Mouse (Mus musculus) forebrain, embryonic 14.5 days (tissue): ENCODE results near the gene Osbpl3. TPM values are rescaled to one million over a fixed set of nuclear protein-coding genes. Genes with fewer than 3 reads are reported as not detected.

Source experiments
- ATAC-seq: fragments of 200-750 bp; cut with Nextera tagmentation; 2 replicates; pipeline ENCODE4 v1.8.0; 2017; ENCODE audit warnings: mild to moderate bottlenecking, moderate library complexity
- DNase-seq: peaks from one replicate; pipeline ENCODE4 v3.0.0-alpha.2; 2015; ENCODE audit warnings: low spot score
- H3K27ac ChIP-seq: fragments of 300-500 bp; sonication (generic); 2 replicates; pipeline ENCODE4 v1.5.1; 2014; ENCODE audit warnings: low read depth, mild to moderate bottlenecking, control low read depth, low read length, moderate library complexity
- H3K27me3 ChIP-seq: fragments of 300-500 bp; sonication (generic); replicated peaks from 2 replicates; pipeline ENCODE4 v1.6.1; 2014; ENCODE audit warnings: low read length, control low read depth, mixed read lengths; ENCODE audit not compliant: control insufficient read depth, insufficient read depth
- H3K36me3 ChIP-seq: fragments of 300-500 bp; sonication (generic); 2 replicates; pipeline ENCODE4 v1.6.1; 2014; ENCODE audit warnings: low read length, control low read depth; ENCODE audit not compliant: control insufficient read depth, insufficient read depth
- H3K4me1 ChIP-seq: fragments of 300-500 bp; sonication (generic); 2 replicates; pipeline ENCODE4 v1.6.1; 2014; ENCODE audit warnings: antibody characterized with exemption, low read length, control low read depth; ENCODE audit not compliant: control insufficient read depth, insufficient read depth
- H3K4me2 ChIP-seq: fragments of 300-500 bp; sonication (generic); 2 replicates; pipeline ENCODE4 v1.6.1; 2014; ENCODE audit warnings: mild to moderate bottlenecking, control low read depth, low read length
- H3K4me3 ChIP-seq: fragments of 300-500 bp; sonication (generic); 2 replicates; pipeline ENCODE4 v1.5.1; 2014; ENCODE audit warnings: low read depth, low read length, control low read depth
- H3K9ac ChIP-seq: fragments of 300-500 bp; sonication (generic); 2 replicates; pipeline ENCODE4 v1.6.1; 2014; ENCODE audit warnings: mild to moderate bottlenecking, low read length, control low read depth, moderate library complexity
- H3K9me3 ChIP-seq: fragments of 300-500 bp; sonication (generic); replicated peaks from 2 replicates; pipeline ENCODE4 v1.6.1; 2016; ENCODE audit warnings: low read length, control low read depth, mixed read lengths; ENCODE audit not compliant: control insufficient read depth
- WGBS: fragments of 180-500 bp; shearing (Covaris S2); extraction: QIAGEN DNeasy Blood & Tissue Kit; methylation state at CpG from one replicate; pipeline ENCODE4 v1.1.7; 2014; 5-methylcytosine and 5-hydroxymethylcytosine counted together
- polyA plus RNA-seq: library from polyadenylated mRNA; unstranded; fragments of >200 nt; fragmentation: Nextera tagmentation; extraction: Ambion mirVana; gene quantifications from 2 replicates; pipeline ENCODE4 v1.2.1, GENCODE M21; 2014

The Osbpl3 gene
- 2.8 and 3.5 TPM in 2 replicates for polyA plus RNA-seq

- Histone ChIP-seq H3K4me2 (peak within 1 kb of the TSS; percentile 95), H3K4me1 (peaks cover 7% of the 10 kb centered on the region; the same call in 1 of the 2 replicates), H3K27ac (peak within 1 kb of the TSS; percentile 44; the same call in 1 of the 2 replicates), H3K4me3 (peak within 1 kb of the TSS; percentile 57), H3K27me3 (0 out of 2 replicates have a peak, but pooled peaks cover 4% of the 10 kb centered on the region), H3K36me3 (no peaks in the 10 kb centered on the region), H3K9ac (peak within 1 kb of the TSS; percentile 70), H3K9me3 (no peaks in the 10 kb centered on the region)
- peak; percentile 95 for ATAC-seq
- peak; percentile 95 for DNase-seq
- WGBS, result under 1% methylated on average over 45 of the region's 45 CpGs
Measured at GRCm38 (mm10) chr6:50455829-50456469, at the start of gene Osbpl3. Gene Osbpl3 (minus strand): TSS chr6:50456201.

GRCm38 (mm10) chr6:50505531-50505930 is 49.5 kb upstream of the Osbpl3 start:
- H3K27ac ChIP-seq, result no peak overlapping the region
- no peaks in the 10 kb centered on the region for H3K9me3 ChIP-seq
- no peak for DNase-seq
- H3K4me1 ChIP-seq, result no peaks in the 10 kb centered on the region
- H3K4me3 ChIP-seq, result no peak overlapping the region
- no peaks in the 10 kb centered on the region for H3K36me3 ChIP-seq
- 88% methylated on average over 5 of the region's 5 CpGs for WGBS
- no peak overlapping the region for H3K9ac ChIP-seq
- no peak overlapping the region for H3K4me2 ChIP-seq
- no peaks in the 10 kb centered on the region for H3K27me3 ChIP-seq
- ATAC-seq, result no peak

- no peak for ATAC-seq
- H3K27me3 ChIP-seq, result no peaks in the 10 kb centered on the region
- H3K4me1 ChIP-seq, result no peaks in the 10 kb centered on the region
- H3K4me3 ChIP-seq, result no peak overlapping the region
- WGBS, result 86% methylated on average over 5 of the region's 5 CpGs
- H3K27ac ChIP-seq, result no peak overlapping the region
- no peaks in the 10 kb centered on the region for H3K36me3 ChIP-seq
- no peaks in the 10 kb centered on the region for H3K9me3 ChIP-seq
- no peak for DNase-seq
- H3K4me2 ChIP-seq, result no peak overlapping the region
- H3K9ac ChIP-seq, result no peak overlapping the region
Measured at GRCm38 (mm10) chr6:50504711-50505110, 48.7 kb upstream of the Osbpl3 start.

GRCm38 (mm10) chr6:50503779-50504178 is 47.8 kb upstream of the Osbpl3 start:
- ATAC-seq (no peak), DNase-seq (peak; percentile 22)
- no peak overlapping the region for H3K4me2 ChIP-seq
- no peak overlapping the region for H3K4me3 ChIP-seq
- H3K27me3 ChIP-seq, result no peaks in the 10 kb centered on the region
- no peak overlapping the region for H3K9ac ChIP-seq
- H3K9me3 ChIP-seq, result no peaks in the 10 kb centered on the region
- no peak overlapping the region for H3K27ac ChIP-seq
- 65% methylated on average over 8 of the region's 8 CpGs for WGBS
- H3K36me3 ChIP-seq, result no peaks in the 10 kb centered on the region
- no peaks in the 10 kb centered on the region for H3K4me1 ChIP-seq

GRCm38 (mm10) chr6:50503031-50503430 is 47.0 kb upstream of the Osbpl3 start:
- Histone ChIP-seq H3K36me3 (no peaks in the 10 kb centered on the region), H3K27ac (no peak overlapping the region), H3K9me3 (no peaks in the 10 kb centered on the region), H3K4me3 (no peak overlapping the region), H3K9ac (no peak overlapping the region), H3K4me2 (no peak overlapping the region), H3K27me3 (no peaks in the 10 kb centered on the region), H3K4me1 (no peaks in the 10 kb centered on the region)
- WGBS, result 77% methylated on average over 4 of the region's 4 CpGs
- no peak for ATAC-seq
- no peak for DNase-seq

- H3K4me3 ChIP-seq, result no peak overlapping the region
- H3K9me3 ChIP-seq, result no peaks in the 10 kb centered on the region
- no peaks in the 10 kb centered on the region for H3K36me3 ChIP-seq
- H3K9ac ChIP-seq, result no peak overlapping the region
- WGBS, result 92% methylated on average over 2 of the region's 2 CpGs
- no peaks in the 10 kb centered on the region for H3K4me1 ChIP-seq
- ATAC-seq (no peak), DNase-seq (no peak)
- no peaks in the 10 kb centered on the region for H3K27me3 ChIP-seq
- H3K27ac ChIP-seq, result no peak overlapping the region
- no peak overlapping the region for H3K4me2 ChIP-seq
Measured at GRCm38 (mm10) chr6:50498346-50498745, 42.3 kb upstream of the Osbpl3 start.

- H3K9me3 ChIP-seq, result no peaks in the 10 kb centered on the region
- H3K4me3 ChIP-seq, result no peak overlapping the region
- ATAC-seq (no peak), DNase-seq (no peak)
- 90% methylated on average over 2 of the region's 2 CpGs for WGBS
- no peak overlapping the region for H3K27ac ChIP-seq
- H3K27me3 ChIP-seq, result no peaks in the 10 kb centered on the region
- H3K4me2 ChIP-seq, result no peak overlapping the region
- H3K9ac ChIP-seq, result no peak overlapping the region
- H3K4me1 ChIP-seq, result no peaks in the 10 kb centered on the region
- H3K36me3 ChIP-seq, result no peaks in the 10 kb centered on the region
Measured at GRCm38 (mm10) chr6:50490519-50490918, 34.5 kb upstream of the Osbpl3 start.

GRCm38 (mm10) chr6:50489380-50489779 is 33.4 kb upstream of the Osbpl3 start:
- ATAC-seq, result no peak
- Histone ChIP-seq H3K4me2 (no peak overlapping the region), H3K27ac (no peak overlapping the region), H3K4me3 (no peak overlapping the region), H3K9me3 (no peaks in the 10 kb centered on the region), H3K36me3 (no peaks in the 10 kb centered on the region), H3K9ac (no peak overlapping the region), H3K4me1 (no peaks in the 10 kb centered on the region), H3K27me3 (no peaks in the 10 kb centered on the region)
- 67% methylated on average over 9 of the region's 9 CpGs for WGBS
- peak; percentile 14 for DNase-seq

GRCm38 (mm10) chr6:50486035-50486902 is 30.3 kb upstream of the Osbpl3 start:
- ATAC-seq (no peak), DNase-seq (peak; percentile 25)
- no peaks in the 10 kb centered on the region for H3K27me3 ChIP-seq

More at GRCm38 (mm10) chr6:50486035-50486902, 30.3 kb upstream of the Osbpl3 start:
- 91% methylated on average over 11 of the region's 11 CpGs for WGBS
- no peak overlapping the region for H3K9ac ChIP-seq
- no peaks in the 10 kb centered on the region for H3K9me3 ChIP-seq
- no peak overlapping the region for H3K4me2 ChIP-seq
- no peak overlapping the region for H3K27ac ChIP-seq
- H3K4me3 ChIP-seq, result no peak overlapping the region
- H3K4me1 ChIP-seq, result no peaks in the 10 kb centered on the region
- H3K36me3 ChIP-seq, result no peaks in the 10 kb centered on the region
